Mouse (Mus musculus): ENCODE data around the gene Nfyc.

DNA sequence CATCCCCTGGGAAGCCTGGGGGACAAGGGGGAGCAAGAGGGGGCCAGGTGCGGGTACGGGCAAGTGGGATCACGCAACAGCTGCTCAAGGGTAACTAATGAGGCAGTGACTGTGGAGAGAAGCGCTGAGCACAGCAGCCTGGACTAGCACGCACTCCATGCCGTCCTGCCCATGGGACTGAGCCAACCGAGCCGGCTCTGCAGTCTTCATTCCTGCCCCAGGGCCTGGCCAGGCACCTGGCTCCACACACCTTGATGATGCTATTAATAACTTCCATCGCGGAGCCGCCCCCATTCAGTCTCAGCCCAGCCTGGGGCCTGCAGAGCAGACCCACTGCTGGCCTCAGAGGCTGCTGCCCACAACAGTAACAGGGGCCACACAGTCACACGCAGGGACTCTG, 119.1 kb downstream of the Nfyc start:
- TF ChIP-seq CTCF (IDR thresholded peaks at IDR 0.05) (no peak), POLR2A (IDR thresholded peaks at IDR 0.05; ENCODE audit: insufficient read depth, low read depth, low read length) (no peak), EP300 (IDR thresholded peaks at IDR 0.05; ENCODE audit: insufficient read depth, low read depth, low read length) (no peak)

Measured in heart, adult 2 months (tissue).